Mouse (Mus musculus) lung, embryonic 16.5 days (tissue): Measurements from ENCODE around the gene Lrch3. TPM values are rescaled to one million over a fixed set of nuclear protein-coding genes. Genes with fewer than 3 reads are reported as not detected.

Experiments
- ATAC-seq: fragments of 200-750 bp; cut with Nextera tagmentation; 2 replicates; pipeline ENCODE4 v1.8.0; 2017; ENCODE audit warnings: low read depth, mild to moderate bottlenecking, moderate library complexity
- H3K27ac ChIP-seq: fragments of 300-500 bp; sonication (generic); 2 replicates; pipeline ENCODE4 v1.5.1; 2014; ENCODE audit warnings: mild to moderate bottlenecking, control low read depth, low read length
- H3K27me3 ChIP-seq: fragments of 300-500 bp; sonication (generic); 2 replicates; pipeline ENCODE4 v1.6.1; 2014; ENCODE audit warnings: low read depth, low read length, mixed read lengths; ENCODE audit not compliant: control insufficient read depth, insufficient read depth
- H3K36me3 ChIP-seq: fragments of 300-500 bp; sonication (generic); 2 replicates; pipeline ENCODE4 v1.6.1; 2014; ENCODE audit warnings: low read length; ENCODE audit not compliant: control insufficient read depth, insufficient read depth
- H3K4me1 ChIP-seq: fragments of 300-500 bp; sonication (generic); replicated peaks from 2 replicates; pipeline ENCODE4 v1.6.1; 2014; ENCODE audit warnings: low read length, mixed read lengths; ENCODE audit not compliant: control insufficient read depth, insufficient read depth
- H3K4me2 ChIP-seq: fragments of 300-500 bp; sonication (generic); 2 replicates; pipeline ENCODE4 v1.6.1; 2014; ENCODE audit warnings: low read depth, low read length, control low read depth
- H3K4me3 ChIP-seq: fragments of 300-500 bp; sonication (generic); 2 replicates; pipeline ENCODE4 v1.5.1; 2014; ENCODE audit warnings: mild to moderate bottlenecking, low read length, control low read depth
- H3K9ac ChIP-seq: fragments of 300-500 bp; sonication (generic); 2 replicates; pipeline ENCODE4 v1.6.1; 2014; ENCODE audit warnings: low read length, control low read depth
- H3K9me3 ChIP-seq: fragments of 300-500 bp; sonication (generic); 2 replicates; pipeline ENCODE4 v1.6.1; 2016; ENCODE audit warnings: low read length; ENCODE audit not compliant: control insufficient read depth
- whole genome bisulfite sequencing: fragments of 180-500 bp; shearing (Covaris S2); extraction: QIAGEN DNeasy Blood & Tissue Kit; methylation state at CpG from one replicate; pipeline ENCODE4 v1.1.7; 2014; 5-methylcytosine and 5-hydroxymethylcytosine counted together
- polyA plus RNA-seq: library from polyadenylated mRNA; unstranded; fragments of >200 nt; fragmentation: Nextera tagmentation; extraction: Ambion mirVana; gene quantifications from 2 replicates; pipeline ENCODE4 v1.2.1, GENCODE M21; 2015

Gene Lrch3
- polyA plus RNA-seq, 1 experiment from 2014 or later: 18.9 TPM

DNA sequence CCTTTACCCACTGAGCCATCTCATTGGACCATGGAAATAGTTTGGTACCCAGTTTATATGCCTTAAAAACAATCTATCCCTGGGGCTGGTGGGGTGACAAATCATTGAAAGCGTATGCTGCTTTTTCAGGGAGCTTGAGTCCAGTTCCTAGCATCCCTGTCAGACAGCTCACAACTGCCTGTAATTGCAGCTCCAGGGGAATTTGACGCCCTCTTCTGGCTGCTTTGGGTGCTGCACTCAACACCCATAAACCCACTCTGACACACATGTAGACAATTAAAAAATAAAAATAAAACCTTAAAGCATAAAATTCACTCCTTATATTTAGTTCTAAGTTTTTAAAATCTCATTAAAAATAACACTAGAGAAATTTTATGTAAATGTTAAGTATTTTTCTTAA lies 37.2 kb downstream of the Lrch3 start:
- WGBS: 85% methylated on average over 2 of the region's 2 CpGs
- ATAC-seq: no peak

DNA sequence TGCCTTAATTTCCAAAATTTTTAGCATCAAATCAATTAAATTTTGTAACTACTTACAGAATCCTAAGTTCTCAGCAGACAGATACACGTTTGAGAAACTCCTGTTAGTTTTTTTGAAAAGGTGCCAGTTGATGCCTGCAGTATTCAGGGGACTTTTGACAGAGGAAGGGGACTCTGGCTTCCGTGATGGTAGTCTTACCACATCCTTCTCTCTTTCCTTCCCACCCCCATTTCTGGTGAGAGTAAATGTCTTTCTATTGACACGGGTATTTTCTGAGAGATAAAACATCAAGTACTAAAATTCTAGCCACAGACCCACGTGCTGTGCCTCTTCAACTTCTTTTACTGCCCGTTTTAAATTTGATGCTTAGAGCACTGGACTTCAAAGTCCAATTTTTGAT lies 39.9 kb downstream of the Lrch3 start:
- 62% methylated on average over 5 of the region's 5 CpGs for WGBS
- H3K4me3 ChIP-seq: no peak overlapping the region
- no peak overlapping the region for H3K9ac ChIP-seq
- H3K4me2 ChIP-seq: no peak overlapping the region
- ATAC-seq: no peak
- no peaks in the 10 kb centered on the region for H3K9me3 ChIP-seq
- no peaks in the 10 kb centered on the region for H3K27me3 ChIP-seq
- H3K36me3 ChIP-seq: peaks cover 5% of the 10 kb centered on the region; the same call in 1 of the 2 replicates
- H3K27ac ChIP-seq: no peak overlapping the region
- H3K4me1 ChIP-seq: no peaks in the 10 kb centered on the region

More for the DNA sequence above, 37.2 kb downstream of the Lrch3 start:
- H3K4me3 ChIP-seq: no peak overlapping the region
- H3K9ac ChIP-seq: no peak overlapping the region
- H3K27ac ChIP-seq: no peak overlapping the region
- H3K27me3 ChIP-seq: no peaks in the 10 kb centered on the region
- H3K36me3 ChIP-seq: peaks cover 5% of the 10 kb centered on the region; the same call in 1 of the 2 replicates
- no peaks in the 10 kb centered on the region for H3K9me3 ChIP-seq
- no peaks in the 10 kb centered on the region for H3K4me1 ChIP-seq
- no peak overlapping the region for H3K4me2 ChIP-seq

DNA sequence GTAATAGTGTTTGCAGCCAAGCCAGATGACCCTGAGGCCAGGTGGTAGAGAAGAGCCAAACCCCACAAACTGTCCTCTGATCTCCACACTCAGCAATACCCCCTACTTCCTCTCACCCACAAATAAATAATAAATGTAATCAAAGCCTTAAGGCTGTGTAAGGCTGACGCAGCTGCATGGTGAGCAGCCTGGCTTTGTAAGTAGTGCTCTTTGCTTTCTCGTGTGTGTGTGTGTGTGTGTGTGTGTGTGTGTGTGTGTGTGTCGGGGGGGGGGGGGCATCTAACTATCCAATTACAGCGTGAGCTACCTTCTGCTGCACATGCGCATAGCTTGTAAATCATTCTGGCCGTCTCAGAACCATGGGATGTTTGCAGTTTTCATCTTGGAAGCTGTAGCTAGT lies 40.4 kb downstream of the Lrch3 start:
- Histone ChIP-seq H3K36me3 (peaks cover 6% of the 10 kb centered on the region), H3K4me2 (no peak overlapping the region), H3K4me3 (no peak overlapping the region), H3K9me3 (no peaks in the 10 kb centered on the region), H3K9ac (no peak overlapping the region), H3K4me1 (no peaks in the 10 kb centered on the region), H3K27me3 (no peaks in the 10 kb centered on the region), H3K27ac (no peak overlapping the region)
- ATAC-seq: no peak
- WGBS: 68% methylated on average over 6 of the region's 6 CpGs

DNA sequence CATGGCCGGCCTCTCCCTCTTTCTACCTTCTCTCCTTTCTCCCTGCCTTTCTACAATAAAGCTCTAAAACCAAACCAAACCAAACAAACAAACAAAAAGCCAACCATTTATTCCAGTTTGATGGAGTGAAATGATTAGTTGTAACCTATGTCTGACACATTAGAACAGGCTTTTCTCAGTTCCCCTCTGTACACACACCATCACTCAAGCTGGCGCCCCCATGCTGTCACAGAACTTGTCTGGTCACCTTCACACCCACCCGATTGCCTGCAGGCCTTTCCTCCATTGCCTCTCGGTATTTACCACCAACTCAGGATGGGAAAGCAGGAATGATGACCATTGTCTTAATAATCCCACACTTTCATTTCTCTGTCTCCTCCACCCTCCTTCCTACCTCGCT lies 43.0 kb downstream of the Lrch3 start:
- Histone ChIP-seq H3K9me3 (no peaks in the 10 kb centered on the region), H3K27me3 (no peaks in the 10 kb centered on the region), H3K4me2 (no peak overlapping the region), H3K27ac (no peak overlapping the region), H3K4me3 (no peak overlapping the region), H3K36me3 (peaks cover 19% of the 10 kb centered on the region), H3K9ac (no peak overlapping the region), H3K4me1 (no peaks in the 10 kb centered on the region)
- no peak for ATAC-seq
- 52% methylated on average over 5 of the region's 5 CpGs for WGBS

DNA sequence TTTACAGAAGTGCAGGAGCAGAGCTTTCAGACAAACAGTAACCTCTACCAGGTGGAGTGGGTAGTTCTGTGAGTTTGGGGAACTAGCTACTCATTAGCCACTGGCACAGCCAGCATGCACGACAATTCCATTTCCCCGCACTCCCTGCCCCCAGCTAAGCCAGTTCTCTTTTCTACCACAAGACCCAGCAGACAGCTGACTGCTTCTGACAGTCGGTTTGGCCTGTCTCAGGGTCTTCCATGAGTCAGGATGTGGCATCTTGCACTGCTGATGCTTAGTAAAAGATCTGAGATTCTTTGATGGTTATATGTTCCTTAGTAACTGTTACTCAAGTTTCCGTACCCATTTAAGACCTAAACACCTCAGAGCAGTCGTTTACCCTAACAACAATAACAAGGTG lies 58.6 kb downstream of the Lrch3 start:
- no peaks in the 10 kb centered on the region for H3K27me3 ChIP-seq
- 63% methylated on average over 5 of the region's 5 CpGs for WGBS
- no peaks in the 10 kb centered on the region for H3K4me1 ChIP-seq
- no peak for ATAC-seq
- H3K4me2 ChIP-seq: no peak overlapping the region
- no peak overlapping the region for H3K9ac ChIP-seq
- no peak overlapping the region for H3K4me3 ChIP-seq
- no peaks in the 10 kb centered on the region for H3K9me3 ChIP-seq
- H3K27ac ChIP-seq: no peak overlapping the region
- peaks cover 17% of the 10 kb centered on the region for H3K36me3 ChIP-seq

DNA sequence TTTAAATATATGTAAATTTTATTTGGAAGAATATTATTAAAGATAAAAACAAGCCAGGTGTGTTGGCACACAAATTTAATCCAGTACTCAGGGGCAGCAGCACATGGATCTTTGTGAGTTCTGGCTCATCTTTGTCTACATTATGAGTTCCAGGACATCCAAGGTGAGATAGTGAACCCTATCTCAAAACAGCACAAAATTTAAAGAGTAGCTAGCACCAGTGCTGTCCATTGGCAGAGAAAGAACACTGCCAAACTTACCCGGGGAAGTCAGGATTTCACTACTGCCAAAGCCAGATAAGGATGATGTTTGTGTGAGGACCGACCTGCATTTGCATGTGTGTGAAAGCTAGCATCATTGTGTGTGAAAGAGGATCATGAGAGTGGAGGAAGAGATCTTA lies 59.1 kb downstream of the Lrch3 start:
- WGBS: 65% methylated on average over 2 of the region's 2 CpGs
- Histone ChIP-seq H3K27ac (no peak overlapping the region), H3K4me3 (no peak overlapping the region), H3K4me1 (no peaks in the 10 kb centered on the region), H3K4me2 (no peak overlapping the region), H3K9ac (no peak overlapping the region), H3K27me3 (no peaks in the 10 kb centered on the region), H3K9me3 (no peaks in the 10 kb centered on the region), H3K36me3 (peaks cover 17% of the 10 kb centered on the region)
- ATAC-seq: no peak

DNA sequence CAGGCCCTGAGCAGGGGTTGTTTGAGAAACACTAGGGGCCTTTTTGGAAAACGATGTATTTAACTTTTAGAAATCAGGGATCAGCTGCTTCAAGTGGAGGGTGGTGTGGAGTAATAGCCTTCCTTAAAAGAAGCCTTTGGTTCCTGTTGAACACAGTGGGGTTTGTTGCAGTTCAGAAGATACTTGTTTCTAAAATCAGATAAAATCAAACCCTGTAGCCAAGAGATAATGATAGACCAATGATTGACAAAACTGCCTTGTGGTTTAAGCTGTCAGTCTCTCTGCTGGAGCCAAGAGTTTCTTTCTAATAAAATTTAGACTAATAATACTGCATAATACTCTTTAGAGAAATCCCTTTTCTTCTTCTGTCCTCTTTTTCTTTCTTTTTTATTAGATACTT lies 66.3 kb downstream of the Lrch3 start:
- no peak overlapping the region for H3K27ac ChIP-seq
- H3K36me3 ChIP-seq: peaks cover 10% of the 10 kb centered on the region
- no peaks in the 10 kb centered on the region for H3K27me3 ChIP-seq
- H3K4me3 ChIP-seq: no peak overlapping the region
- H3K9me3 ChIP-seq: no peaks in the 10 kb centered on the region
- H3K9ac ChIP-seq: no peak overlapping the region
- no peak overlapping the region for H3K4me2 ChIP-seq
- WGBS: 82% methylated on average over 1 of the region's 1 CpGs
- no peaks in the 10 kb centered on the region for H3K4me1 ChIP-seq
- ATAC-seq: no peak

DNA sequence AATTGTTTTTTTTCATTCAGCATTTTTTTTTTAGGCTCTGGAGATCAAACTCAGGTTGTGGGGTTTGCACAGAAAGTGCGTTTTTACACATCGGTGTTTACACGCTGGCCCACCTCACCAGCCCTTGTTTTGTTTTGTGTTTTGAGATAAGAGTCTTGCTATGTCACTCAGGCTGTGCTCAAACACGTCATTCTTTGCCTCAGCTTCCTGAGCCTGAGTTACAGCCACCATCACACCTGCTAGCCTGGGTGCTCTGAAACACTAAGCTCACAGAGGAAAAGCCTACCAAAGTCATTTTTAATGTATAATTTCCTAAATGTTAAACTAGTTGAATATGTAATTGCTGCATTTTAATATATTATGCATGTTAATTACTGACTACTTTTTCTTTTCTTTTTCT lies 67.5 kb downstream of the Lrch3 start:
- WGBS: 82% methylated on average over 4 of the region's 4 CpGs
- no peaks in the 10 kb centered on the region for H3K27me3 ChIP-seq
- no peak for ATAC-seq
- H3K4me1 ChIP-seq: no peaks in the 10 kb centered on the region
- no peak overlapping the region for H3K27ac ChIP-seq
- no peak overlapping the region for H3K9ac ChIP-seq
- H3K9me3 ChIP-seq: no peaks in the 10 kb centered on the region
- H3K36me3 ChIP-seq: peaks cover 10% of the 10 kb centered on the region
- no peak overlapping the region for H3K4me3 ChIP-seq
- H3K4me2 ChIP-seq: no peak overlapping the region

DNA sequence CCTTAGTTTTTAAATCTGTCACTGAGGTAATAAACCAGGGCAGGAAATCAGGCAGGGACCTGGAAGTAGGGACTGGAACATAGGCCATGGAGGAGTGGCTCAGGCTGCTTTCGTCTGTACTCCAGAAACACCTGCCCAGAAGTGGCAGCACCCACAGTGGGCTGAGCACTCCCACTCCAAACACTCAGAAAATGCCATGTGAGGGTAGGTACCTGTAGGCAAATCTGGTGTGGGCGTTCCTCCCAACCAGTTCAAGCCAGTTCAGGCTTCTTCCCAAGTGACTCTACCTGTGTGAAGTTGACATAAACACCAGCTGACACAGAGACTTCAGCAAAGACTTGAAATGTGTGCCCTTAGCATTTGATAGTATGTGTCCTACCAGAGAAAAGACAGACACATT lies 70.7 kb downstream of the Lrch3 start:
- no peaks in the 10 kb centered on the region for H3K9me3 ChIP-seq
- H3K4me3 ChIP-seq: no peak overlapping the region
- ATAC-seq: no peak
- H3K27me3 ChIP-seq: no peaks in the 10 kb centered on the region
- H3K9ac ChIP-seq: no peak overlapping the region
- no peak overlapping the region for H3K4me2 ChIP-seq
- H3K27ac ChIP-seq: no peak overlapping the region
- 78% methylated on average over 2 of the region's 2 CpGs for WGBS
- no peaks in the 10 kb centered on the region for H3K4me1 ChIP-seq
- peaks cover 6% of the 10 kb centered on the region; the same call in 1 of the 2 replicates for H3K36me3 ChIP-seq

DNA sequence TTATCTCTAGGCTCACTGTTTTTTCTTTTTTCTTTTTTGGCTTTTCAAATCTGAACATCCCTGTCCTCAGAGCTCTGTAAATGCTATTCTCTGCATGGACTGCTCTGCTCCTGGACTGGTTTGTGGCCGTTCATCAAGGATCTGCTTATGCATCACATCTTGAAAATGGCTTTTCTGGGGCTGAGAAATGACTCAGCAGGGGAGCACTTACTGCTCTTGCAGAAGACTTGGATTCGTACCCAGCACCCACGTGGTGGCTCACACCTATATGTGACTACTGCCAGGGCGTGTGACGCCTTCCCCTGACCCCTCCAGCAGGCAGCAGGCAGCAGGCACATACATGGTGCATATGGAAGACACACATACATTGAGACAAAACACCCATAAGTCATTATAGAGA lies 78.3 kb downstream of the Lrch3 start:
- H3K9ac ChIP-seq: no peak overlapping the region
- no peak overlapping the region for H3K27ac ChIP-seq
- no peaks in the 10 kb centered on the region for H3K9me3 ChIP-seq
- WGBS: 86% methylated on average over 5 of the region's 5 CpGs
- peaks cover 25% of the 10 kb centered on the region for H3K36me3 ChIP-seq
- ATAC-seq: no peak
- H3K27me3 ChIP-seq: no peaks in the 10 kb centered on the region
- H3K4me3 ChIP-seq: no peak overlapping the region
- H3K4me2 ChIP-seq: no peak overlapping the region
- H3K4me1 ChIP-seq: no peaks in the 10 kb centered on the region
